Mouse (Mus musculus) E14TG2a.4 (cell line): ENCODE results near the gene Sufu.

Source experiments
- H3K27me3 ChIP-seq: 2 replicates; pipeline ENCODE4 v1.6.1; 2014; ENCODE audit warnings: low read length, control low read depth; ENCODE audit not compliant: insufficient read depth
- H3K36me3 ChIP-seq: 2 replicates; pipeline ENCODE4 v1.6.1; 2014; ENCODE audit warnings: low read length, control low read depth; ENCODE audit not compliant: insufficient read depth
- H3K4me1 ChIP-seq: replicated peaks from 2 replicates; pipeline ENCODE4 v1.6.1; 2014; ENCODE audit warnings: low read depth, low read length, control low read depth
- H3K4me3 ChIP-seq: replicated peaks from 2 replicates; pipeline ENCODE4 v1.5.1; 2014; ENCODE audit warnings: mild to moderate bottlenecking, low read length
- H3K9me3 ChIP-seq: 2 replicates; pipeline ENCODE4 v1.6.1; 2014; ENCODE audit warnings: low read length, control low read depth
- CTCF ChIP-seq: conservative IDR thresholded peaks from 2 replicates; pipeline ENCODE4 v1.5.1; 2014; ENCODE audit warnings: low read length
- NANOG ChIP-seq: IDR thresholded peaks from 2 replicates; pipeline ENCODE4 v1.6.1; 2014; ENCODE audit warnings: borderline replicate concordance, low read length, mixed read lengths
- POU5F1 ChIP-seq: IDR thresholded peaks from 2 replicates; pipeline ENCODE4 v1.6.1; 2014; ENCODE audit warnings: low read length, borderline replicate concordance

Sufu gene

GRCm38 (mm10) chr19:46375891-46376290, 20.8 kb upstream of the Sufu start:
- H3K9me3 ChIP-seq: no peaks in the 10 kb centered on the region
- no peak for TF ChIP-seq NANOG

GRCm38 (mm10) chr19:46382275-46382674, 14.4 kb upstream of the Sufu start:
- peaks cover 80% of the 10 kb centered on the region for H3K36me3 ChIP-seq
- no peak overlapping the region for H3K4me3 ChIP-seq
- no peak for TF ChIP-seq CTCF
- TF ChIP-seq NANOG: no peak
- TF ChIP-seq POU5F1: no peak
- H3K9me3 ChIP-seq: no peaks in the 10 kb centered on the region
- H3K4me1 ChIP-seq: peaks cover 10% of the 10 kb centered on the region
- no peaks in the 10 kb centered on the region for H3K27me3 ChIP-seq

More at GRCm38 (mm10) chr19:46375891-46376290, 20.8 kb upstream of the Sufu start:
- no peak overlapping the region for H3K4me3 ChIP-seq
- peaks cover 23% of the 10 kb centered on the region for H3K4me1 ChIP-seq
- peaks cover 73% of the 10 kb centered on the region for H3K36me3 ChIP-seq
- no peaks in the 10 kb centered on the region for H3K27me3 ChIP-seq

GRCm38 (mm10) chr19:46389872-46390271, 6.8 kb upstream of the Sufu start:
- no peak overlapping the region for H3K4me3 ChIP-seq
- no peaks in the 10 kb centered on the region for H3K9me3 ChIP-seq
- H3K27me3 ChIP-seq: no peaks in the 10 kb centered on the region
- peaks cover 19% of the 10 kb centered on the region for H3K36me3 ChIP-seq
- H3K4me1 ChIP-seq: peaks cover 28% of the 10 kb centered on the region
- TF ChIP-seq CTCF (peak; percentile 51), NANOG (no peak), POU5F1 (no peak)

- H3K36me3 ChIP-seq: peaks cover 14% of the 10 kb centered on the region
- H3K27me3 ChIP-seq: no peaks in the 10 kb centered on the region
- TF ChIP-seq POU5F1: no peak
- peak; percentile 80 for TF ChIP-seq CTCF
- no peak for TF ChIP-seq NANOG
- H3K9me3 ChIP-seq: no peaks in the 10 kb centered on the region
- peaks cover 36% of the 10 kb centered on the region for H3K4me1 ChIP-seq
- H3K4me3 ChIP-seq: no peak overlapping the region
Measured at GRCm38 (mm10) chr19:46392018-46392417, 4.7 kb upstream of the Sufu start.

- Histone ChIP-seq H3K9me3 (no peaks in the 10 kb centered on the region), H3K27me3 (peaks cover 20% of the 10 kb centered on the region), H3K4me1 (peaks cover 49% of the 10 kb centered on the region), H3K36me3 (no peaks in the 10 kb centered on the region; the same call in 1 of the 2 replicates), H3K4me3 (peak overlapping the region; percentile 97)
- no peak for TF ChIP-seq NANOG
- TF ChIP-seq POU5F1: no peak
- TF ChIP-seq CTCF: no peak
Measured at GRCm38 (mm10) chr19:46394712-46395108, 2.0 kb upstream of the Sufu start.

GRCm38 (mm10) chr19:46395109-46396009, 1.3 kb upstream of the Sufu start, which contains the start of gene Actr1a:
Gene Actr1a (minus strand): TSS chr19:46395748.
- Histone ChIP-seq H3K36me3 (peaks cover under 1% of the 10 kb centered on the region; the same call in 1 of the 2 replicates), H3K27me3 (peaks cover 20% of the 10 kb centered on the region)
- no peak for TF ChIP-seq CTCF
- TF ChIP-seq NANOG: no peak
- no peak for TF ChIP-seq POU5F1

GRCm38 (mm10) chr19:46396109-46396508, 587 bp upstream of the Sufu start:
- Histone ChIP-seq H3K36me3 (peaks cover 7% of the 10 kb centered on the region), H3K4me3 (peak overlapping the region; percentile 97), H3K9me3 (no peaks in the 10 kb centered on the region), H3K27me3 (peaks cover 20% of the 10 kb centered on the region), H3K4me1 (peaks cover 48% of the 10 kb centered on the region)
- TF ChIP-seq NANOG: no peak
- no peak for TF ChIP-seq CTCF
- no peak for TF ChIP-seq POU5F1

More at GRCm38 (mm10) chr19:46395109-46396009, 1.3 kb upstream of the Sufu start, which contains the start of gene Actr1a:
- peaks cover 48% of the 10 kb centered on the region for H3K4me1 ChIP-seq
- H3K9me3 ChIP-seq: no peaks in the 10 kb centered on the region
- H3K4me3 ChIP-seq: peak within 1 kb of the TSS; percentile 97

GRCm38 (mm10) chr19:46397436-46398001, 823 bp downstream of the Sufu start:
- Histone ChIP-seq H3K9me3 (no peaks in the 10 kb centered on the region), H3K36me3 (peaks cover 12% of the 10 kb centered on the region), H3K4me3 (peak overlapping the region; percentile 96), H3K27me3 (peaks cover 20% of the 10 kb centered on the region), H3K4me1 (peaks cover 42% of the 10 kb centered on the region)
- TF ChIP-seq POU5F1: no peak
- no peak for TF ChIP-seq NANOG
- TF ChIP-seq CTCF: no peak
